13 mouse cellular contexts compared by ENCODE assay signal in genomic region chr2:46609217-46609616, GRCm38 (mm10).
"Had no signal": no experiment of that assay in that cellular context is flagged by ENCODE, and none has a peak within 500 bp of the region (broad histone marks: within the 10 kb centered on the region; RNA-seq: fewer than 3 reads in every experiment).

No protein-coding gene starts in this region.

- DNase-seq: lung, adult 18-20 months; lung, embryonic 14.5 days; lung, postnatal 10 days; lung, postnatal 4 days; midbrain, embryonic 14.5 days; retina, postnatal 1 day; right cerebral cortex, postnatal 25 days; right cerebral cortex, postnatal 4 days; spleen, adult 18-20 months; thymus, adult 2 months; thymus, postnatal 25 days; thymus, postnatal 4 days had no signal

- ATAC-seq: midbrain, embryonic 16.5 days had no signal
